ENCODE assay signal across 23 mouse cellular contexts in genomic region chr16:32477315-32477714, GRCm38 (mm10). TPM values are rescaled to one million over a fixed set of nuclear protein-coding genes. Genes with fewer than 3 reads are reported as not detected.
DNase-seq lines count a peak whose midpoint lies in the region; ATAC-seq lines count a peak whose summit lies in the region.
"Had no signal": no experiment of that assay in that cellular context is flagged by ENCODE, and none has a peak within 500 bp of the region (broad histone marks: within the 10 kb centered on the region; RNA-seq: fewer than 3 reads in every experiment).

No protein-coding gene starts in this region.

- DNase-seq in heart, adult 11 months = peak; percentile 92
- DNase-seq in heart, adult 8-10 months (ENCODE audit: low spot score) = no peak
- peak; percentile 44 for DNase-seq in heart, postnatal 4 days
- DNase-seq in embryo, embryonic 10.5 days (ENCODE audit: low spot score) = no peak
- DNase-seq in layer of hippocampus, adult 18-20 months (ENCODE audit: low spot score in 2 of 2) = no peak
- DNase-seq: adrenal gland, postnatal 10 days; cerebellum, adult 11-12 months; cerebellum, adult 9-10 months; cerebellum, postnatal 36 days; forebrain, postnatal 0 days; gastrocnemius, postnatal 36 days; kidney, adult 2 months had no signal

- WGBS in heart, embryonic 11.5 days (ENCODE audit: insufficient replicate concordance) = 27% methylated on average over 6 of the region's 6 CpGs
- 32% methylated on average over 6 of the region's 6 CpGs for WGBS in heart, embryonic 15.5 days

- no peak overlapping the region for H3K4me2 ChIP-seq in heart, embryonic 11.5 days
- H3K4me2 ChIP-seq in heart, embryonic 15.5 days = no peak overlapping the region
- H3K4me2 ChIP-seq: forebrain, embryonic 13.5 days; hindbrain, embryonic 15.5 days had no signal

- peaks cover 7% of the 10 kb centered on the region; the same call in 1 of the 2 replicates for H3K4me1 ChIP-seq in heart, embryonic 11.5 days (ENCODE audit: control insufficient read depth, insufficient read depth, low read length)
- H3K4me1 ChIP-seq in heart, embryonic 15.5 days (replicated peaks) = peaks cover 16% of the 10 kb centered on the region
- H3K4me1 ChIP-seq: forebrain, embryonic 13.5 days; hindbrain, embryonic 15.5 days had no signal

- no peak overlapping the region for H3K9ac ChIP-seq in heart, embryonic 11.5 days (ENCODE audit: low read depth, low read length)
- H3K9ac ChIP-seq in heart, embryonic 15.5 days = no peak overlapping the region
- H3K9ac ChIP-seq: forebrain, embryonic 13.5 days; forebrain, postnatal 0 days; hindbrain, embryonic 15.5 days had no signal

- no peak overlapping the region for H3K27ac ChIP-seq in heart, embryonic 11.5 days (ENCODE audit: low read depth, low read length)
- H3K27ac ChIP-seq in heart, embryonic 15.5 days = no peak overlapping the region
- H3K27ac ChIP-seq: embryonic facial prominence, embryonic 10.5 days; forebrain, embryonic 13.5 days; heart, adult 2 months; hindbrain, embryonic 15.5 days had no signal

- no peaks in the 10 kb centered on the region for H3K27me3 ChIP-seq in heart, embryonic 11.5 days (ENCODE audit: control insufficient read depth, insufficient read depth, low read length)
- H3K27me3 ChIP-seq in heart, embryonic 15.5 days = 0 out of 2 replicates have a peak, but pooled peaks cover 3% of the 10 kb centered on the region
- H3K27me3 ChIP-seq: forebrain, embryonic 13.5 days; hindbrain, embryonic 15.5 days had no signal

- no peaks in the 10 kb centered on the region for H3K9me3 ChIP-seq in heart, embryonic 11.5 days (replicated peaks; ENCODE audit: control insufficient read depth, low read length)
- no peaks in the 10 kb centered on the region for H3K9me3 ChIP-seq in heart, embryonic 15.5 days (replicated peaks)
- H3K9me3 ChIP-seq: embryonic facial prominence, embryonic 10.5 days; forebrain, embryonic 13.5 days; hindbrain, embryonic 15.5 days had no signal

- peak; percentile 25; the same call in 1 of the 2 replicates for ATAC-seq in heart, embryonic 11.5 days (replicated peaks; ENCODE audit: insufficient number of reproducible peaks, low FRiP score, low TSS enrichment)
- ATAC-seq in heart, embryonic 15.5 days (replicated peaks; ENCODE audit: insufficient number of reproducible peaks, insufficient read depth, low FRiP score, low read depth) = peak; percentile 53
- ATAC-seq: forebrain, embryonic 13.5 days; forebrain, postnatal 0 days; intestine, embryonic 16.5 days had no signal

- H3K4me3 ChIP-seq in heart, embryonic 11.5 days (ENCODE audit: low read depth, low read length) = no peak overlapping the region
- no peak overlapping the region for H3K4me3 ChIP-seq in heart, embryonic 15.5 days
- H3K4me3 ChIP-seq: embryonic facial prominence, embryonic 10.5 days; forebrain, embryonic 13.5 days; heart, adult 2 months; hindbrain, embryonic 15.5 days had no signal

- no peaks in the 10 kb centered on the region for H3K36me3 ChIP-seq in heart, embryonic 11.5 days (ENCODE audit: control insufficient read depth, insufficient read depth, low read length)
- H3K36me3 ChIP-seq in heart, embryonic 15.5 days = peaks cover 10% of the 10 kb centered on the region; the same call in 1 of the 2 replicates

RNA-seq across cellular contexts. Expression of gene Slc51a, which starts 10.4 kb away (rescaled TPM):
- under 1 TPM; 0.19 to 0.40 (median 0.25) TPM for total RNA-seq in heart, adult 8-10 months (2022)
- 3.2 and 3.8 TPM in 2 replicates for polyA plus RNA-seq in heart, embryonic 11.5 days (2014; fragmentation: Nextera tagmentation; extraction: Ambion mirVana)
- polyA plus RNA-seq in heart, embryonic 15.5 days (2015; fragmentation: Nextera tagmentation; extraction: Ambion mirVana) = 0.49 and 0.77 TPM in 2 replicates
- total RNA-seq in heart, postnatal 4 days (2021) = 1 to 10 TPM; 4.2 to 5.5 TPM
- total RNA-seq in layer of hippocampus, adult 18-20 months (2021) = not detected
- total RNA-seq: adrenal gland, postnatal 10 days; forebrain, postnatal 0 days; gastrocnemius, adult 8-10 months; gastrocnemius, postnatal 36 days had no signal

RNA-seq across cellular contexts. Expression of gene Zdhhc19, which starts 18.8 kb away (rescaled TPM):
- total RNA-seq in heart, adult 8-10 months (2022) = not detected
- 0.27 TPM in 1 of 2 replicates, not detected in the other for polyA plus RNA-seq in heart, embryonic 11.5 days (2014; fragmentation: Nextera tagmentation; extraction: Ambion mirVana)
- not detected in 2 replicates for polyA plus RNA-seq in heart, embryonic 15.5 days (2015; fragmentation: Nextera tagmentation; extraction: Ambion mirVana)
- total RNA-seq in heart, postnatal 4 days (2021) = under 1 TPM in 1 of 2 experiments, not detected in 1; 0.24 TPM
- total RNA-seq in layer of hippocampus, adult 18-20 months (2021) = not detected
- total RNA-seq: adrenal gland, postnatal 10 days; forebrain, postnatal 0 days; gastrocnemius, adult 8-10 months; gastrocnemius, postnatal 36 days; heart, adult 2 months had no signal
- polyA plus RNA-seq: C2C12; embryonic facial prominence, embryonic 10.5 days; embryonic facial prominence, embryonic 14.5 days; forebrain, embryonic 13.5 days; forebrain, postnatal 0 days; heart, adult 2 months; hindbrain, embryonic 11.5 days had no signal

RNA-seq across cellular contexts. Expression of gene Pcyt1a, which starts 46.6 kb away (rescaled TPM):
- 100 to 1,000 TPM; 118 to 125 (median 123) TPM for total RNA-seq in heart, adult 8-10 months (2022)
- 38.0 and 41.8 TPM in 2 replicates for polyA plus RNA-seq in heart, embryonic 11.5 days (2014; fragmentation: Nextera tagmentation; extraction: Ambion mirVana)
- polyA plus RNA-seq in heart, embryonic 15.5 days (2015; fragmentation: Nextera tagmentation; extraction: Ambion mirVana) = 38.1 and 44.3 TPM in 2 replicates
- 10 to 100 TPM; 90.4 to 97.4 TPM for total RNA-seq in heart, postnatal 4 days (2021)
- 10 to 100 TPM; 31.0 to 36.9 TPM for total RNA-seq in layer of hippocampus, adult 18-20 months (2021)

RNA-seq across cellular contexts. Expression of gene Tctex1d2, which starts 57.8 kb away (rescaled TPM):
- 10 to 100 TPM in 1 of 4 experiments, 1 to 10 TPM in 3; 6.2 to 10.5 (median 8.3) TPM for total RNA-seq in heart, adult 8-10 months (2022)
- polyA plus RNA-seq in heart, embryonic 11.5 days (2014; fragmentation: Nextera tagmentation; extraction: Ambion mirVana) = 25.4 and 26.0 TPM in 2 replicates
- 21.1 and 22.5 TPM in 2 replicates for polyA plus RNA-seq in heart, embryonic 15.5 days (2015; fragmentation: Nextera tagmentation; extraction: Ambion mirVana)
- 1 to 10 TPM; 8.0 to 8.7 TPM for total RNA-seq in heart, postnatal 4 days (2021)
- total RNA-seq in layer of hippocampus, adult 18-20 months (2021) = 10 to 100 TPM; 11.9 to 15.5 TPM

Comparison
In these comparisons a context has a peak if more than half of its experiments do, and no peak if none do; other contexts are left out.
1. DNase-seq: peak in heart, adult 11 months (single experiment) and heart, postnatal 4 days (single experiment); none in heart, adult 8-10 months (single experiment), embryo, embryonic 10.5 days (single experiment) and layer of hippocampus, adult 18-20 months (0 of 2).